Mouse (Mus musculus) MEL (cell line): ENCODE measurements around the gene Gm49391.
"Not testable (repeated sequence)": the region's sequence is repeated elsewhere in the genome, so short reads cannot be mapped to it uniquely, and the experiment has no call there.

Experiments used
- CHD2 ChIP-seq: IDR thresholded peaks from 2 replicates; pipeline ENCODE4 v1.6.1; 2011; ENCODE audit warnings: low read length, improper control_type of control experiment
- CTCF ChIP-seq, 3 experiments: IDR thresholded peaks in 2 of 3; conservative IDR thresholded peaks in 1 of 3; 2 replicates each; pipeline ENCODE4 v1.5.1; 2011 to 2012; ENCODE audit warnings: low read length in 3 of 3, low read depth in 2 of 3, mild to moderate bottlenecking in 2 of 3, improper control_type of control experiment in 1 of 3, inconsistent platforms in 1 of 3, mixed read lengths in 1 of 3, moderate library complexity in 1 of 3; ENCODE audit not compliant: control insufficient read depth in 1 of 3, insufficient read depth in 1 of 3, poor library complexity in 1 of 3, severe bottlenecking in 1 of 3
- ETS1 ChIP-seq: IDR thresholded peaks from 2 replicates; pipeline ENCODE4 v1.6.1; 2012; ENCODE audit warnings: low read depth, mild to moderate bottlenecking, inconsistent platforms, low read length, improper control_type of control experiment, moderate library complexity
- GABPA ChIP-seq: IDR thresholded peaks from 2 replicates; pipeline ENCODE4 v1.6.1; 2012; ENCODE audit warnings: low read depth, mild to moderate bottlenecking, inconsistent platforms, low read length, improper control_type of control experiment, moderate library complexity
- KAT2A ChIP-seq: conservative IDR thresholded peaks from 2 replicates; pipeline ENCODE4 v1.6.1; 2012; ENCODE audit warnings: low read depth, low read length, improper control_type of control experiment, inconsistent platforms
- MAX ChIP-seq: IDR thresholded peaks from 2 replicates; pipeline ENCODE4 v1.6.1; 2011; ENCODE audit warnings: low read length, improper control_type of control experiment
- MEF2A ChIP-seq: IDR thresholded peaks from 2 replicates; pipeline ENCODE4 v1.6.1; 2014; ENCODE audit warnings: low read depth, mild to moderate bottlenecking, inconsistent platforms, low read length, improper control_type of control experiment; ENCODE audit not compliant: poor library complexity, insufficient replicate concordance, severe bottlenecking; ENCODE audit errors: extremely low read depth
- POLR2A ChIP-seq, 2 experiments: IDR thresholded peaks; 2 replicates each; pipeline ENCODE4 v1.6.1; 2011 to 2012; ENCODE audit warnings: low read length in 2 of 2, mild to moderate bottlenecking in 2 of 2, control low read depth in 1 of 2, improper control_type of control experiment in 1 of 2, low read depth in 1 of 2, moderate library complexity in 1 of 2; ENCODE audit not compliant: control insufficient read depth in 1 of 2, insufficient read depth in 1 of 2, poor library complexity in 1 of 2
- TCF12 ChIP-seq: IDR thresholded peaks from 2 replicates; pipeline ENCODE4 v1.6.1; 2014; ENCODE audit warnings: low read depth, mild to moderate bottlenecking, inconsistent platforms, low read length, improper control_type of control experiment, moderate library complexity
- ZKSCAN1 ChIP-seq: IDR thresholded peaks from 2 replicates; pipeline ENCODE4 v1.6.1; 2012; ENCODE audit warnings: low read depth, mild to moderate bottlenecking, inconsistent platforms, low read length, improper control_type of control experiment, moderate library complexity

- TF ChIP-seq CTCF (IDR thresholded peaks at IDR 0.05 in 2 of 3, conservative IDR thresholded peaks at IDR 0.05 in 1 of 3; ENCODE audit: control insufficient read depth in 1 of 3, insufficient read depth in 1 of 3, low read depth in 2 of 3, low read length in 3 of 3, poor library complexity in 1 of 3, severe bottlenecking in 1 of 3) = peak in 1 of 3 experiments; percentile 1; a peak in 1 of 6 replicates
- not testable (repeated sequence) for TF ChIP-seq ZKSCAN1; TCF12; ETS1; MAX; POLR2A (IDR thresholded peaks at IDR 0.05; ENCODE audit: control insufficient read depth in 1 of 2, insufficient read depth in 1 of 2, low read depth in 1 of 2, low read length in 2 of 2, poor library complexity in 1 of 2); GABPA; MEF2A; KAT2A; CHD2
These were observed 27.6 kb upstream of the Gm49391 start for GRCm38 (mm10) chr13:60963985-60964384.
